Comparison of ENCODE assay signal across 13 mouse cellular contexts in genomic region chr16:45330298-45330697, GRCm38 (mm10).
DNase-seq lines count a peak whose midpoint lies in the region; ATAC-seq and TF ChIP-seq lines count a peak whose summit lies in the region.
"Had no signal": no experiment of that assay in that cellular context is flagged by ENCODE, and none has a peak within 500 bp of the region (broad histone marks: within the 10 kb centered on the region; RNA-seq: fewer than 3 reads in every experiment).

No protein-coding gene starts in this region.

- TF ChIP-seq EP300 in stomach, postnatal 0 days (optimal IDR thresholded peaks at IDR 0.05) = no peak

- no peaks in the 10 kb centered on the region for H3K4me1 ChIP-seq in heart, embryonic 11.5 days (ENCODE audit: control insufficient read depth, insufficient read depth, low read length)
- no peaks in the 10 kb centered on the region for H3K4me1 ChIP-seq in testis, adult 2 months (ENCODE audit: control insufficient read depth, insufficient read depth, low read length)
- H3K4me1 ChIP-seq in kidney, embryonic 15.5 days = peaks cover 11% of the 10 kb centered on the region; the same call in 1 of the 2 replicates
- H3K4me1 ChIP-seq in stomach, postnatal 0 days (replicated peaks; ENCODE audit: control insufficient read depth, insufficient read depth) = no peaks in the 10 kb centered on the region
- H3K4me1 ChIP-seq: limb, embryonic 13.5 days; megakaryocyte, embryonic 14.5 days had no signal

- ATAC-seq in heart, embryonic 11.5 days (replicated peaks; ENCODE audit: insufficient number of reproducible peaks, low FRiP score, low TSS enrichment) = no peak
- no peak for ATAC-seq in kidney, embryonic 15.5 days (replicated peaks; ENCODE audit: low FRiP score)
- ATAC-seq in stomach, postnatal 0 days (ENCODE audit: low FRiP score, low TSS enrichment) = no peak

- TF ChIP-seq POLR2A in testis, adult 2 months (IDR thresholded peaks at IDR 0.05; ENCODE audit: control insufficient read depth, low read depth, low read length) = no peak

- H3K4me3 ChIP-seq in heart, embryonic 11.5 days (ENCODE audit: low read depth, low read length) = no peak overlapping the region
- H3K4me3 ChIP-seq in testis, adult 2 months (ENCODE audit: control insufficient read depth, low read depth, low read length) = no peak overlapping the region
- H3K4me3 ChIP-seq in kidney, embryonic 15.5 days (replicated peaks) = no peak overlapping the region
- H3K4me3 ChIP-seq in stomach, postnatal 0 days (ENCODE audit: low read depth, low read length) = no peak overlapping the region
- H3K4me3 ChIP-seq: limb, embryonic 13.5 days; megakaryocyte, embryonic 14.5 days had no signal

- WGBS in heart, embryonic 11.5 days (ENCODE audit: insufficient replicate concordance) = 75% methylated on average over 2 of the region's 2 CpGs
- 83% methylated on average over 2 of the region's 2 CpGs for WGBS in kidney, embryonic 15.5 days
- 82% methylated on average over 2 of the region's 2 CpGs for WGBS in stomach, postnatal 0 days

- peak; percentile 42 for DNase-seq in heart, adult 8-10 months (ENCODE audit: low spot score)
- no peak for DNase-seq in testis, postnatal 10 days (ENCODE audit: low spot score)
- no peak for DNase-seq in stomach, postnatal 0 days (ENCODE audit: low spot score)
- DNase-seq in urinary bladder, postnatal 36 days (ENCODE audit: low spot score in 2 of 2) = no peak
- DNase-seq in ovary, postnatal 10 days (ENCODE audit: low spot score) = no peak
- DNase-seq: cerebellum, adult 18-20 months; layer of hippocampus, adult 9-11 months had no signal

- H3K36me3 ChIP-seq in heart, embryonic 11.5 days (ENCODE audit: control insufficient read depth, insufficient read depth, low read length) = no peaks in the 10 kb centered on the region
- no peaks in the 10 kb centered on the region for H3K36me3 ChIP-seq in testis, adult 2 months (ENCODE audit: control insufficient read depth, insufficient read depth, low read length)
- H3K36me3 ChIP-seq in kidney, embryonic 15.5 days = no peaks in the 10 kb centered on the region
- no peaks in the 10 kb centered on the region for H3K36me3 ChIP-seq in stomach, postnatal 0 days (ENCODE audit: control insufficient read depth, insufficient read depth, low read length)
- H3K36me3 ChIP-seq: G1E; limb, embryonic 13.5 days had no signal

- H3K27ac ChIP-seq in heart, embryonic 11.5 days (ENCODE audit: low read depth, low read length) = no peak overlapping the region
- H3K27ac ChIP-seq in testis, adult 2 months (ENCODE audit: control insufficient read depth, insufficient read depth, low read depth, low read length) = 0 out of 2 replicates have a peak overlapping the region, but pooled peaks have one; percentile 3
- 0 out of 2 replicates have a peak overlapping the region, but pooled peaks have one; percentile 56 for H3K27ac ChIP-seq in kidney, embryonic 15.5 days
- H3K27ac ChIP-seq in stomach, postnatal 0 days (replicated peaks) = no peak overlapping the region
- H3K27ac ChIP-seq: limb, embryonic 13.5 days had no signal

- no peak for TF ChIP-seq CTCF in testis, adult 2 months (IDR thresholded peaks at IDR 0.05; ENCODE audit: control insufficient read depth, insufficient read depth, insufficient replicate concordance, low read depth, low read length)
- peak; percentile 46 for TF ChIP-seq CTCF in stomach, postnatal 0 days (IDR thresholded peaks at IDR 0.05; ENCODE audit: low read depth)

- no peak overlapping the region for H3K9ac ChIP-seq in heart, embryonic 11.5 days (ENCODE audit: low read depth, low read length)
- H3K9ac ChIP-seq in kidney, embryonic 15.5 days = no peak overlapping the region
- no peak overlapping the region for H3K9ac ChIP-seq in stomach, postnatal 0 days (ENCODE audit: low read length)
- H3K9ac ChIP-seq: limb, embryonic 13.5 days had no signal

- no peaks in the 10 kb centered on the region for H3K27me3 ChIP-seq in heart, embryonic 11.5 days (ENCODE audit: control insufficient read depth, insufficient read depth, low read length)
- H3K27me3 ChIP-seq in testis, adult 2 months (ENCODE audit: control insufficient read depth, insufficient read depth, low read length) = no peaks in the 10 kb centered on the region
- H3K27me3 ChIP-seq in kidney, embryonic 15.5 days = no peaks in the 10 kb centered on the region
- no peaks in the 10 kb centered on the region for H3K27me3 ChIP-seq in stomach, postnatal 0 days (ENCODE audit: control insufficient read depth, insufficient read depth, low read length)
- H3K27me3 ChIP-seq: limb, embryonic 13.5 days; megakaryocyte, embryonic 14.5 days had no signal

- H3K9me3 ChIP-seq in heart, embryonic 11.5 days (replicated peaks; ENCODE audit: control insufficient read depth, low read length) = no peaks in the 10 kb centered on the region
- H3K9me3 ChIP-seq in kidney, embryonic 15.5 days (replicated peaks) = no peaks in the 10 kb centered on the region
- H3K9me3 ChIP-seq in stomach, postnatal 0 days (ENCODE audit: control insufficient read depth, low read length) = no peaks in the 10 kb centered on the region
- H3K9me3 ChIP-seq: G1E; limb, embryonic 13.5 days; megakaryocyte, embryonic 14.5 days had no signal

- H3K4me2 ChIP-seq in heart, embryonic 11.5 days = no peak overlapping the region
- no peak overlapping the region for H3K4me2 ChIP-seq in kidney, embryonic 15.5 days
- H3K4me2 ChIP-seq in stomach, postnatal 0 days (replicated peaks; ENCODE audit: low read depth) = no peak overlapping the region
- H3K4me2 ChIP-seq: limb, embryonic 13.5 days had no signal

Comparison
In these comparisons a context has a peak if more than half of its experiments do, and no peak if none do; other contexts are left out.
1. H3K27ac ChIP-seq: peak in testis, adult 2 months (single experiment) and kidney, embryonic 15.5 days (single experiment); none in heart, embryonic 11.5 days (single experiment) and stomach, postnatal 0 days (single experiment).